Mouse (Mus musculus) MEL (cell line): ENCODE results near the gene Tnni1.

Experiments used
- CTCF ChIP-seq, 3 experiments: IDR thresholded peaks in 2 of 3; conservative IDR thresholded peaks in 1 of 3; 2 replicates each; pipeline ENCODE4 v1.5.1; 2011 to 2012; ENCODE audit warnings: low read length in 3 of 3, low read depth in 2 of 3, mild to moderate bottlenecking in 2 of 3, improper control_type of control experiment in 1 of 3, inconsistent platforms in 1 of 3, mixed read lengths in 1 of 3, moderate library complexity in 1 of 3; ENCODE audit not compliant: control insufficient read depth in 1 of 3, insufficient read depth in 1 of 3, poor library complexity in 1 of 3, severe bottlenecking in 1 of 3
- E2F4 ChIP-seq: IDR thresholded peaks from 2 replicates; pipeline ENCODE4 v1.6.1; 2011; ENCODE audit warnings: low read depth, low read length, improper control_type of control experiment, borderline replicate concordance
- EP300 ChIP-seq, 2 experiments: IDR thresholded peaks; 2 replicates each; pipeline ENCODE4 v1.6.1; 2011; ENCODE audit warnings: improper control_type of control experiment in 2 of 2, low read length in 2 of 2, low read depth in 1 of 2, mild to moderate bottlenecking in 1 of 2
- GABPA ChIP-seq: IDR thresholded peaks from 2 replicates; pipeline ENCODE4 v1.6.1; 2012; ENCODE audit warnings: low read depth, mild to moderate bottlenecking, inconsistent platforms, low read length, improper control_type of control experiment, moderate library complexity
- KAT2A ChIP-seq: conservative IDR thresholded peaks from 2 replicates; pipeline ENCODE4 v1.6.1; 2012; ENCODE audit warnings: low read depth, low read length, improper control_type of control experiment, inconsistent platforms
- MAX ChIP-seq: IDR thresholded peaks from 2 replicates; pipeline ENCODE4 v1.6.1; 2011; ENCODE audit warnings: low read length, improper control_type of control experiment
- NRF1 ChIP-seq: IDR thresholded peaks from 2 replicates; pipeline ENCODE4 v1.6.1; 2014; ENCODE audit warnings: low read depth, mild to moderate bottlenecking, inconsistent platforms, low read length, improper control_type of control experiment, moderate library complexity; ENCODE audit not compliant: poor library complexity, insufficient read depth, severe bottlenecking
- POLR2A ChIP-seq, 2 experiments: IDR thresholded peaks; 2 replicates each; pipeline ENCODE4 v1.6.1; 2011 to 2012; ENCODE audit warnings: low read length in 2 of 2, mild to moderate bottlenecking in 2 of 2, control low read depth in 1 of 2, improper control_type of control experiment in 1 of 2, low read depth in 1 of 2, moderate library complexity in 1 of 2; ENCODE audit not compliant: control insufficient read depth in 1 of 2, insufficient read depth in 1 of 2, poor library complexity in 1 of 2
- SMC3 ChIP-seq: IDR thresholded peaks from 2 replicates; pipeline ENCODE4 v1.6.1; 2011; ENCODE audit warnings: low read depth, low read length, improper control_type of control experiment
- TCF12 ChIP-seq: IDR thresholded peaks from 2 replicates; pipeline ENCODE4 v1.6.1; 2014; ENCODE audit warnings: low read depth, mild to moderate bottlenecking, inconsistent platforms, low read length, improper control_type of control experiment, moderate library complexity
- USF2 ChIP-seq, 2 experiments: IDR thresholded peaks; 2 replicates each; pipeline ENCODE4 v1.6.1; 2011 to 2012; ENCODE audit warnings: improper control_type of control experiment in 2 of 2, low read length in 2 of 2, borderline replicate concordance in 1 of 2, inconsistent platforms in 1 of 2, low read depth in 1 of 2, mild to moderate bottlenecking in 1 of 2; ENCODE audit not compliant: insufficient read depth in 1 of 2

DNA sequence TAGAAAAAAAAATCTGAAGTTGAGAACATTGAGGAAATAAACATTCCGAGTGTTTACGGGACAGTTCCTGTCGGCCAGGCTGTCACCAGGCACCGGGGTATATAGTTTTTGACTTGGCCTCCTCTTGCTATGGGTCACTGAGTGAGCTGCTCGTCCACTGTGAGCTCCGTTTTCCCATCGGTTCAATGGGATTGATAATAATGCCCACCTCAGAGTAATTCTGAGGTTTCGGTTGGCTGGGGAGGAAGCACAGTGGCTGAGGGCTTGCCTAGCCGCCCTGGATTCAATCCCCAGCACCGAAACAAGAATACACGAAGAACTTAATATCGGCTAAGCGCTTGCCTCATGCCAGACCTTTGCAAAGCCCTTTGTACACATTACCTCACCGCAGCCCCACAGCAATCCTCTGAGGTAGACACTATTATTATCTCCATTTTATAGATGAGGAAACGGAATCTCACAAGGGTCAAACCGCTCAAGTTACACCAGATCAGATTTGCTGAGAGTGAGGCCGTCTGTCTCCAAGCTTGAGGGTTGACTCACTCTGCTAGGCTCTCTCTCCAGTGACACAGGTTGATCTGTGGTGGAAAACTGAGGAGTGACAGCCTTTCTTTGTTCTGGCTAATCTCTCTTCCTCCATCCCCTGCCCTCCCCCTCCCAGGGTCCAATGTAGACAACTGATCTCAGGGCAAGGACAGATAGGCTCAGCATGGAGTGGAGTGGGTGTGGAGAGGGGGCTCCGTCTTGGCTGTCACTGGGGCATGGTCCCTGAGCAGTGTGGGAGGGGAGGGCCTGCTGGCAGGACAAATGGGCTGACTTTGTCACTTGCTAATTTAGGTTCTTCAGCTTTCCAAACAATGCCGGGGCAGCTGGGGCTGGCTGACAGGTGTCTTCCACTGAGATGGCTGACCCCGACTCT lies 15.2 kb downstream of the Tnni1 start:
- no peak for TF ChIP-seq POLR2A (IDR thresholded peaks at IDR 0.05; ENCODE audit: control insufficient read depth in 1 of 2, insufficient read depth in 1 of 2, low read depth in 1 of 2, low read length in 2 of 2, poor library complexity in 1 of 2)
- no peak for TF ChIP-seq CTCF (IDR thresholded peaks at IDR 0.05 in 2 of 3, conservative IDR thresholded peaks at IDR 0.05 in 1 of 3; ENCODE audit: control insufficient read depth in 1 of 3, insufficient read depth in 1 of 3, low read depth in 2 of 3, low read length in 3 of 3, poor library complexity in 1 of 3, severe bottlenecking in 1 of 3)
- TF ChIP-seq EP300 (IDR thresholded peaks at IDR 0.05; ENCODE audit: low read depth in 1 of 2, low read length in 2 of 2), result no peak
- TF ChIP-seq USF2 (IDR thresholded peaks at IDR 0.05; ENCODE audit: borderline replicate concordance in 1 of 2, insufficient read depth in 1 of 2, low read depth in 1 of 2, low read length in 2 of 2), result no peak
- no peak for TF ChIP-seq NRF1
- TF ChIP-seq TCF12, result no peak
- TF ChIP-seq E2F4, result no peak
- no peak for TF ChIP-seq GABPA
- TF ChIP-seq KAT2A, result no peak
- no peak for TF ChIP-seq SMC3
- TF ChIP-seq MAX, result no peak
